Mouse (Mus musculus): ENCODE data around the gene Wnk2. TPM values are rescaled to one million over a fixed set of nuclear protein-coding genes. Genes with fewer than 3 reads are reported as not detected.

The Wnk2 gene
- polyA plus RNA-seq, 1 experiment = 2.3 TPM

DNA sequence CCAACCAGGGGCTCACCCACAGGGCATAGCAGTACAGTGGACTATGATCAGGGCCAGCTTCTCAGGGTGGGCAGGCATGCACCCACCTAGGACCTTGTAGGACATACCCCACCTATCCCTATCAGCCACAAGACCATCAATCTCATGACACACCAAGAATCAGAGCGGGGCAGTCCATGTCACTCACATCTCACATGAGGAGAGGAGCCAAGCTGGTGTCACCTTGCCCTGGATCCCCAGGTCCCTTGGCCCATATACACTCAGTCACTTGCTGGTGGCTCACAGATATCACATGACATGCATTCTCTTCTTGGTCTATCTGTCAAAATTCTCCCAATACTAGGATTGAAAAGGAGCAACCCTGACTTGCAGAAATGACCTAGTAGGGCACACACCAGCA, 18.7 kb downstream of the Wnk2 start:
- WGBS = 86% methylated on average over 1 of the region's 1 CpGs
- H3K4me3 ChIP-seq (ENCODE audit: insufficient read depth, low read depth, low read length) = no peak overlapping the region
- no peaks in the 10 kb centered on the region for H3K27me3 ChIP-seq (replicated peaks; ENCODE audit: control insufficient read depth, insufficient read depth, low read length)
- H3K36me3 ChIP-seq (ENCODE audit: control insufficient read depth, insufficient read depth, low read length) = no peaks in the 10 kb centered on the region
- H3K4me1 ChIP-seq (ENCODE audit: control insufficient read depth, insufficient read depth, low read length) = no peaks in the 10 kb centered on the region
- no peak overlapping the region for H3K27ac ChIP-seq (ENCODE audit: insufficient read depth, low read depth, low read length)
- no peak for DNase-seq
- TF ChIP-seq POLR2A (IDR thresholded peaks at IDR 0.05; ENCODE audit: low read depth, low read length) = no peak
- no peak for TF ChIP-seq CTCF (conservative IDR thresholded peaks at IDR 0.05; ENCODE audit: insufficient read depth, insufficient read length, low read depth, low read length)

DNA sequence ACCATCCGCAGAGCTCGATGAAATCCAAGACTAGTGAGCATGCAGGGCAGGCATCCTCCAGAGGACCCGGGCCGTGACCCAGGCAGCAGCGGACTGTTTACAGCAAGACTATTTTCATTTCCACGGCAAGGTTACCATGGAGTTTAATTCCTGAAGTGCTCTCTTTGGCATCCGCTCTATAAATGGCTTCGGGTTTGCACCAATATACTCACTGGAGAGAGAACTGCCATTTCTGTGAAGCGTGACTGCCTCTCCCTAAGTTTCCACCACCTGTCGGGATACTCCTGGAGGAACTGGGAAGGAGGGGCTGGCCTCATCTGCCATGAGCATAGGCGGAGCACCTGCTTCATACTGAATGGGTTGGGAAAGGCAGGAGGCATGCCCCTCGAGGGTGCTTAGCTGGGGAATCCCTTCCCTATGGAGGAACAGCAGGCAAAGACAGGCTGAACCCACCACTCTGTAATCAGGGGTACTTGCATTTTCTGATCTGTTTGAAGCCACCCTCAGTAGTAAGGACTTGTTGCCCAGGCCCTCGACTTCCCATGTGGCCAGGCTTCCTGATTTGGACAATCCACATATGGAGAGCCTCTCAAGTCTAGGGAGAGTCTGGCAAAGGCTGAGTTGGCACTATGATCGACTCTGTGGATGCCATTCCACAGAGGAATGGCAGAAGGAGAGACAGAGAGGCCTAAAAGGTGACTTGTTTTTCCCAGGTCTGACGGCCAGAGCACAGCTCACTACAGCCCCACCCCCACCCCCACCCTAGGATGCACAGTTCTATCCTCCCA, 19.8 kb downstream of the Wnk2 start:
- no peak overlapping the region for H3K4me3 ChIP-seq (ENCODE audit: insufficient read depth, low read depth, low read length)
- no peaks in the 10 kb centered on the region for H3K4me1 ChIP-seq (ENCODE audit: control insufficient read depth, insufficient read depth, low read length)
- H3K27ac ChIP-seq (ENCODE audit: insufficient read depth, low read depth, low read length) = no peak overlapping the region
- no peak for TF ChIP-seq CTCF (conservative IDR thresholded peaks at IDR 0.05; ENCODE audit: insufficient read depth, insufficient read length, low read depth, low read length)
- TF ChIP-seq POLR2A (IDR thresholded peaks at IDR 0.05; ENCODE audit: low read depth, low read length) = no peak
- H3K36me3 ChIP-seq (ENCODE audit: control insufficient read depth, insufficient read depth, low read length) = no peaks in the 10 kb centered on the region
- no peak for DNase-seq
- WGBS = 47% methylated on average over 15 of the region's 15 CpGs
- no peaks in the 10 kb centered on the region for H3K27me3 ChIP-seq (replicated peaks; ENCODE audit: control insufficient read depth, insufficient read depth, low read length)

DNA sequence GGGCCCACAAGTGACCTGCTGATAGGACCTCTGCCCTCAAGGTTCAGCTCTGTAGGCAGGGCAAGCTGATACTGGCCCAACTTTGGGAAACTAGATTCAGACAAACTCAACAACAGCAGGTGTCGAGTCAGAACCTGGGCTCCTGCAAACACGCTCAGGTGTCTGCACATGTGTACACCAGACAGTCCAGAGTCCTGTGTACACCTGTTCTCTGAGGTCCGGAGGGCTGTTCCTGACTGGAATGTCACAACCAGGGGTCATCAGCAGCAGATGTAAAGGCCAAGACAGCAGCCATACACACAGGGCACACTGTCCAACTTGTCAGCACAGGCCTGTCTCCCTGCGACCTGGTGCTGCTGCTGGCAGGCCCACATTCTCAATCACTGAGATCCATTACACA, 25.7 kb downstream of the Wnk2 start:
- Histone ChIP-seq H3K4me3 (ENCODE audit: insufficient read depth, low read depth, low read length) (no peak overlapping the region), H3K27me3 (replicated peaks; ENCODE audit: control insufficient read depth, insufficient read depth, low read length) (no peaks in the 10 kb centered on the region), H3K36me3 (ENCODE audit: control insufficient read depth, insufficient read depth, low read length) (no peaks in the 10 kb centered on the region), H3K27ac (ENCODE audit: insufficient read depth, low read depth, low read length) (no peak overlapping the region), H3K4me1 (ENCODE audit: control insufficient read depth, insufficient read depth, low read length) (no peaks in the 10 kb centered on the region)
- WGBS = 86% methylated on average over 4 of the region's 4 CpGs
- TF ChIP-seq POLR2A (IDR thresholded peaks at IDR 0.05; ENCODE audit: low read depth, low read length) = no peak
- TF ChIP-seq CTCF (conservative IDR thresholded peaks at IDR 0.05; ENCODE audit: insufficient read depth, insufficient read length, low read depth, low read length) = no peak
- no peak for DNase-seq

GRCm38 (mm10) chr13:49117563-49117962, 30.3 kb downstream of the Wnk2 start:
- H3K27ac ChIP-seq (ENCODE audit: insufficient read depth, low read depth, low read length) = no peak overlapping the region
- H3K4me3 ChIP-seq (ENCODE audit: insufficient read depth, low read depth, low read length) = no peak overlapping the region
- TF ChIP-seq POLR2A (IDR thresholded peaks at IDR 0.05; ENCODE audit: low read depth, low read length) (no peak), CTCF (conservative IDR thresholded peaks at IDR 0.05; ENCODE audit: insufficient read depth, insufficient read length, low read depth, low read length) (no peak)
- WGBS = 88% methylated on average over 8 of the region's 8 CpGs
- no peaks in the 10 kb centered on the region for H3K4me1 ChIP-seq (ENCODE audit: control insufficient read depth, insufficient read depth, low read length)
- H3K36me3 ChIP-seq (ENCODE audit: control insufficient read depth, insufficient read depth, low read length) = no peaks in the 10 kb centered on the region
- no peak for DNase-seq
- no peaks in the 10 kb centered on the region for H3K27me3 ChIP-seq (replicated peaks; ENCODE audit: control insufficient read depth, insufficient read depth, low read length)

DNA sequence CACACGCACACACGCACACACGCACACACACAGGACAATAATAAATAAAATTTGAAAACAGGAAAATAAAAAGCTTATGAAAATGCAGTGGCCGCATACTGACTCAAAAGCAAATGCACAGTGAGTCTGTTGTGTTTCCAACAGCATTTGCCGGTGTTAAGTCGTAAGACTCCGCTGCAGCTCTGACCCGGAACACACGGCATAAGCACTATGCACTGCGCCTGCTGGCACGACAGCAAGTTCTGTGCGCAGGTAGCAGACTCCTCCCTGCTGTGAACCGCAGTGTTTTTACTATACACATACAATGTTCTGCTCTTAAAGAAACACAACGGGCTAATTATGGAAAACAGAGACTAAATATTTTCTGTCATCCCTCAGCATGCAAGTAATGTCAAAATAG, 32.9 kb downstream of the Wnk2 start:
- H3K27me3 ChIP-seq (replicated peaks; ENCODE audit: control insufficient read depth, insufficient read depth, low read length) = no peaks in the 10 kb centered on the region
- TF ChIP-seq POLR2A (IDR thresholded peaks at IDR 0.05; ENCODE audit: low read depth, low read length) = no peak
- no peak for TF ChIP-seq CTCF (conservative IDR thresholded peaks at IDR 0.05; ENCODE audit: insufficient read depth, insufficient read length, low read depth, low read length)
- no peaks in the 10 kb centered on the region for H3K4me1 ChIP-seq (ENCODE audit: control insufficient read depth, insufficient read depth, low read length)
- H3K36me3 ChIP-seq (ENCODE audit: control insufficient read depth, insufficient read depth, low read length) = no peaks in the 10 kb centered on the region
- H3K27ac ChIP-seq (ENCODE audit: insufficient read depth, low read depth, low read length) = no peak overlapping the region
- no peak for DNase-seq
- no peak overlapping the region for H3K4me3 ChIP-seq (ENCODE audit: insufficient read depth, low read depth, low read length)
- WGBS = 84% methylated on average over 14 of the region's 14 CpGs

GRCm38 (mm10) chr13:49114116-49114515, 33.7 kb downstream of the Wnk2 start:
- H3K4me1 ChIP-seq (ENCODE audit: control insufficient read depth, insufficient read depth, low read length) = no peaks in the 10 kb centered on the region
- 60% methylated on average over 4 of the region's 4 CpGs for WGBS
- H3K27me3 ChIP-seq (replicated peaks; ENCODE audit: control insufficient read depth, insufficient read depth, low read length) = no peaks in the 10 kb centered on the region
- TF ChIP-seq CTCF (conservative IDR thresholded peaks at IDR 0.05; ENCODE audit: insufficient read depth, insufficient read length, low read depth, low read length) (no peak), POLR2A (IDR thresholded peaks at IDR 0.05; ENCODE audit: low read depth, low read length) (no peak)
- no peak for DNase-seq
- no peak overlapping the region for H3K27ac ChIP-seq (ENCODE audit: insufficient read depth, low read depth, low read length)
- no peak overlapping the region for H3K4me3 ChIP-seq (ENCODE audit: insufficient read depth, low read depth, low read length)
- H3K36me3 ChIP-seq (ENCODE audit: control insufficient read depth, insufficient read depth, low read length) = no peaks in the 10 kb centered on the region

DNA sequence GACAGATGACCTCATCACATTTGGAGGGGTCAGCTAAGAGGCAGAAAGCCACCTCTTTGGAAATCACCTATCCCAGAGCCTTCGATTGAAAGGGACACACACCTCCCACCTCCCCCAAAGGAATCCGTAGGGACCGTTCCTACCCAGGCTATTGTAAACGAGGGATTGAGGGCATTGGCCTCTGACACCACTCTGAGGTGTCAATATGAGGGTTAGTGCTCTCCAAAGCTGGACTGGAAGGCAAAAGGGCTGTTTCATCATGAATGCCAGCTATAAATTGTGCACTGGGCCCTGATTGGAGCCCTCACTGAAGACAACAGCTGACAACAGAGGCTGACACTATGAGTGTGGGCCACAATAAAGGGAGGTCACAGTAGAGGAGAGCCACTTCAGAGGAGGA, 34.5 kb downstream of the Wnk2 start:
- no peaks in the 10 kb centered on the region for H3K27me3 ChIP-seq (replicated peaks; ENCODE audit: control insufficient read depth, insufficient read depth, low read length)
- 60% methylated on average over 4 of the region's 4 CpGs for WGBS
- H3K36me3 ChIP-seq (ENCODE audit: control insufficient read depth, insufficient read depth, low read length) = no peaks in the 10 kb centered on the region
- no peaks in the 10 kb centered on the region for H3K4me1 ChIP-seq (ENCODE audit: control insufficient read depth, insufficient read depth, low read length)
- DNase-seq = no peak
- H3K27ac ChIP-seq (ENCODE audit: insufficient read depth, low read depth, low read length) = no peak overlapping the region
- TF ChIP-seq CTCF (conservative IDR thresholded peaks at IDR 0.05; ENCODE audit: insufficient read depth, insufficient read length, low read depth, low read length) (no peak), POLR2A (IDR thresholded peaks at IDR 0.05; ENCODE audit: low read depth, low read length) (no peak)
- H3K4me3 ChIP-seq (ENCODE audit: insufficient read depth, low read depth, low read length) = no peak overlapping the region
